11 mouse cellular contexts compared by ENCODE assay signal in genomic region chr15:91046506-91046905, GRCm38 (mm10). TPM values are rescaled to one million over a fixed set of nuclear protein-coding genes. Genes with fewer than 3 reads are reported as not detected.
A peak's percentile ranks its signal among the peaks of the same experiment; 100 is the strongest.
DNase-seq lines count a peak whose midpoint lies in the region; ATAC-seq and TF ChIP-seq lines count a peak whose summit lies in the region.
"Had no signal": no experiment of that assay in that cellular context is flagged by ENCODE, and none has a peak within 500 bp of the region (broad histone marks: within the 10 kb centered on the region; RNA-seq: fewer than 3 reads in every experiment).

No protein-coding gene starts in this region.

- no peak overlapping the region for H3K9ac ChIP-seq in midbrain, embryonic 11.5 days (ENCODE audit: low read length)

- intact Hi-C loops in left cerebral cortex, postnatal 10 days (cut with DNase I) = loop anchor here (5.0 kb wide), 1 partner anchor 49 kb away; no protein-coding TSS in a partner anchor

- peak overlapping the region; percentile 99 for H3K4me3 ChIP-seq in midbrain, embryonic 11.5 days (ENCODE audit: low read depth, low read length)
- H3K4me3 ChIP-seq: heart, embryonic 10.5 days had no signal

- H3K4me1 ChIP-seq in midbrain, embryonic 11.5 days (ENCODE audit: control insufficient read depth, insufficient read depth, low read length) = peaks cover 22% of the 10 kb centered on the region

- no peak for TF ChIP-seq POLR2A in brain, embryonic 14.5 days (IDR thresholded peaks at IDR 0.05; ENCODE audit: borderline replicate concordance, extremely low read depth, insufficient read depth, insufficient read length, poor library complexity, severe bottlenecking)

- no peaks in the 10 kb centered on the region for H3K36me3 ChIP-seq in midbrain, embryonic 11.5 days (ENCODE audit: control insufficient read depth, insufficient read depth, low read length)
- H3K36me3 ChIP-seq: heart, embryonic 10.5 days had no signal

- no peak for ATAC-seq in cerebellum, adult (ENCODE audit: insufficient number of reproducible peaks, low FRiP score, low TSS enrichment)
- no peak for ATAC-seq in midbrain, embryonic 11.5 days (ENCODE audit: low FRiP score)

- no peaks in the 10 kb centered on the region for H3K27me3 ChIP-seq in midbrain, embryonic 11.5 days (ENCODE audit: control insufficient read depth, insufficient read depth, low read length)

- peak overlapping the region; percentile 65 for H3K4me2 ChIP-seq in midbrain, embryonic 11.5 days

- no peaks in the 10 kb centered on the region for H3K9me3 ChIP-seq in midbrain, embryonic 11.5 days (ENCODE audit: control insufficient read depth, low read length)
- H3K9me3 ChIP-seq: heart, embryonic 10.5 days had no signal

- WGBS in midbrain, embryonic 11.5 days = 83% methylated on average over 8 of the region's 8 CpGs

- TF ChIP-seq CTCF in brain, embryonic 14.5 days (IDR thresholded peaks at IDR 0.05; ENCODE audit: borderline replicate concordance, extremely low read depth, insufficient read depth, insufficient read length) = no peak

- peak; percentile 25 to 51 for DNase-seq in cerebellum, postnatal 10 days
- DNase-seq in brain, embryonic 14.5 days (ENCODE audit: low read depth) = peak; percentile 84
- DNase-seq in kidney, postnatal 14 days = peak; percentile 53
- no peak for DNase-seq in midbrain, embryonic 11.5 days (ENCODE audit: low spot score, missing footprints)
- DNase-seq in layer of hippocampus, adult 9-11 months = no peak
- no peak for DNase-seq in cerebellum, adult 9-10 months
- DNase-seq in left cerebral cortex, postnatal 10 days (ENCODE audit: extremely low spot score in 1 of 2, low spot score in 2 of 2) = no peak
- DNase-seq: B cell, adult 2 months had no signal

- no peak overlapping the region for H3K27ac ChIP-seq in midbrain, embryonic 11.5 days (ENCODE audit: low read depth, low read length)
- H3K27ac ChIP-seq: heart, embryonic 10.5 days had no signal

RNA-seq across cellular contexts. Expression of gene Kif21a, which starts 3.2 kb away (rescaled TPM):
- 66.8 and 80.0 TPM in 2 replicates for polyA plus RNA-seq in brain, embryonic 14.5 days (2012; rRNA removed)
- 77.0 and 77.3 TPM in 2 replicates for polyA plus RNA-seq in midbrain, embryonic 11.5 days (2014; fragmentation: Nextera tagmentation; extraction: Ambion mirVana)
- total RNA-seq in left cerebral cortex, postnatal 10 days (2021) = 10 to 100 TPM; 67.8 to 68.5 TPM
- total RNA-seq: neutrophil, adult 5-6 weeks had no signal

Comparison
In these comparisons a context has a peak if more than half of its experiments do, and no peak if none do; other contexts are left out.
1. DNase-seq: peak in cerebellum, postnatal 10 days (2 of 2), brain, embryonic 14.5 days (single experiment) and kidney, postnatal 14 days (single experiment); none in midbrain, embryonic 11.5 days (single experiment), layer of hippocampus, adult 9-11 months (single experiment), cerebellum, adult 9-10 months (single experiment) and left cerebral cortex, postnatal 10 days (0 of 2).